Mouse (Mus musculus) layer of hippocampus, adult 9-11 months (tissue): Measurements from ENCODE around the gene 2700097O09Rik.
"Not testable (repeated sequence)": the region's sequence is repeated elsewhere in the genome, so short reads cannot be mapped to it uniquely, and the experiment has no call there.

Source experiments
- DNase-seq: peaks from one replicate; pipeline ENCODE4 v3.0.0; 2022

Gene 2700097O09Rik

DNA sequence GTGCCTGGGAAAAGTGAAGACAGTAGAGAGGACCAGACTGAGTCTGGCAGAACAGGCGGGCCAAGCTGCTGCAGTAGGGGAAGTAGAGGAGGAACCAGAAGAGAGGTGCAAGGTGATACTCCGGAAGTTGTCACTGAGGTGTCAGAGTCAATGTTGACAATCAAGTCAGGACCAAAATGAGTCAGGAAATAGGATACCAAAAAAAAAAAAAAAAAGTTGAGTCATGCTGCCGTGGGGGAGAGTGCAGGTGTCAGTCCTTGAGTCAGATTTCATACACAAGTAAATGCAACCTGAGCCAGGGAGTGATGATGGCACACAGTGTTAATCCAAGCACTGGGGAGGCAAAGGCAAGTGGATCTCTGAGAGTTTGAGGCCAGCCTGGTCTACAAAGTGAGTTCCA, 52.8 kb downstream of the 2700097O09Rik start:
- no peak for DNase-seq

DNA sequence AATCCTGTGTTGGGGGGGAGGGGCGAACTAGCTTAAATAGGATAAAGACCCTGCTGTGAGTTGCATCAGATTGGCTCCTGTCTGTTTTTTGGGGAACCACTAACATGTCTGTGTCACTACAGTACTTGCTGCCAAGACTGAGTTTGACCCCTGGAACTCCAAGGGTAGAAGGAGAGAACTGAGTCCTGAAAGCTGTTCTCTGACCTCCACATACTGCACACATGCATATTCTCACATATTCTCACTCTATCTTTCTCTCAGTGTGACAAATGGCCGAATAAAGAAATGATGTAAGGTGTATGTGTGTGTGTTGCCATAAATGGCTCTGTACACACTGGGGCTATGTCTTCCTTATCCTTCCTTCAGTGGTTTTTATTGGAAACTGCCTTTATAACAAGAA, 56.6 kb downstream of the 2700097O09Rik start:
- no peak for DNase-seq

DNA sequence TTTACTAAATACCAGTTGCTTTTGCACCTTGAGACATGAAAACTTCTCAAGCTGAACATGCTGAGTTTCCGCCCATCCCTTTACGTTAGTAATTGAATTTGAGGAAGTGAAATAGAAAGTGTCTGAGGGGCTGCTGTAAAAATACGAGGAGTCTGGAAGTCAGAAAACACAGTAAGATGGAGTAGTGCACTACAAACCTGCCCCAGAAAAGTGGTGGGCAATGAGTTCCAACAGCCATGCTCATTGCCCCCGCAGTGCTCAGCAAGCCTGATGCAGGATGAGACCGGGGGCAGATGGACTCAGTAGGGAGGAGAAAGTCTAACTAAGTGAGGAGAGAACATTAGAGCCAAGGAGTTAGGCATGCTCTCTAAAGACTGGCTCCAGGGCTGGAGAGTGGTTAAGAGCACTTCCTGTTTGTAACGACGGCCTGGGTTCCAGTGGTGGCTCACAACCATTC, 60.5 kb downstream of the 2700097O09Rik start:
- no peak for DNase-seq

DNA sequence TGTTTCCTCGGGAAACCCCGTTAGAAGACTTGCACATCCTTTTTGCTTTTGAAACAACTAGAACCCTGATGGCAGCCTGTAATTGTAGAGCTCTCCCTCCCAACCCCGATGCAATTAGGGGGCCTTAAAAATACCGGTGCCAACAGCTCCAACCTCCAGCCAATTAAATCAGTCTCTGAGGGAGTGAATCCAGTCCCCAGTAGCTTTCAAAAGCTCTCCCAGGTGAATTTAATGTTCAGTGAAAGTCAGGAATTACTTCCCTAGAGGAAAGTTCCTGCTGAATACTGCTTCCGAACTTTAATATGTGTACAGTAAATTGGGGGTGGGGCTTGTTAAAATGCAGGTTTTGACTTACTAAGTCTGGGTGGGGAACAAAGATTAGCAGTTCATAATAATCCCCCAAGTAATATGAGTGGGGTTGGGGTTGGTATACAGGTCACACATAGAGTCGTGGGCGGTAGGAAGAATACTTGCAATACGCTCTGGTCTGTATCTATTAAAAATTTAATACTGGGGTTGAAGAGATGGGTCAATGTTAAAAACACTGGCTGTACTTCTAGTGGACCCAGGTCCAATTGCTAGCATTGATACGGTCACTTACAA, 62.7 kb downstream of the 2700097O09Rik start:
- no peak for DNase-seq

DNA sequence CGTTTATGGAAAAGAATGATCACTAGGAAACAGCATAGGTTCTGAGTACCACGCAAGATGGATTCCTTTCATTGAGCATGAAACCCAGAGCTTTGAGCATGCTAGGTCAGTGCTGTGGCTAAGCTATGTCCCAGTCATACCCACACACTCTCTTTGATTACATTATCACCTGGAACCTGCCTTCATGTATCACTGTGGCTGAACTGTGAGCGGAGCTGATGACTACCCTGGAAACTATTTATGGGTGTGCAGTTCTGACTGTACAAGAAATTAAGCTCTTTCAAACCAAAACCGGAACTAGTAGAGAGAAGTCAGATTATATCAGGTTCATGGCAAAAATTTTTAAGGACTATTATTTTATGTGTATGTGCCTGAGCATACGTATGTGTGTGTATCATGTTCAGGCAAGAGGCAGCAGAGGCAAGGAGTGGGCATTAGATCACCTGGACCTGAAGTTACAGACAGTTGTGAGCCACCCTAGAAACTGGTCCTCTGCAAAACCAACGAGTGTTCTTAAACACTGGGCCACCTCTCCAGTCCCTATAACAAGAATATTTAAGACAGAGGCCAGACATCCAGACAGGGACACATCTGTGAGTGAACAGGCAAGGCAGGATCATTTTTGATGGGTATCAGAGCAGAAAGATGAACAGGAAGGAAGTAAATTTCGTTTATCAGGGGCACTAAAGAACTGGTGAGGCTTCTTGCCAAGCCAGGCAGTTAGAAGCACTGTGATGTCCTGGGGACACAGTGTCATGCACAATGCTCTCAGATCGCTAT, 63.4 kb downstream of the 2700097O09Rik start:
- no peak for DNase-seq

DNA sequence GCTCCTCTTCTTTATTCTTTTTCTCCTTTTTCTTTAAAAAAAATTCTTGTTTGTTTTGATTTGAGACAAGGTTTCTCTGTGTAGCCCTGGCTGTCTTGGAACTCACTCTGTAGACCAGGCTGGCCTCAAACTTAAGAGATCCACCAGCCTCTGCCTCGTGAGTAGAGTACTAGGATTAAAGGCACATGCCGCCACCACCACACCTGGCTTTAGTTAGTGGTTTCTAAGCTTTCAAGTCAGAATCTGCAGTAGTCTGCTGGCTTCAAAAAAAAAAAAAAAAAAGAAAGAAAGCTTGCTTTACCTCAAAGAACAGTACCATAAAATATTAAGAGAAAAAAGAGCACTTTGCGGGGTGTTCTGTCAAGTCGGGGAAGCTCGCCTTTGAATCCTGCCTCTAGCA, 64.5 kb downstream of the 2700097O09Rik start:
- DNase-seq, result no peak

DNA sequence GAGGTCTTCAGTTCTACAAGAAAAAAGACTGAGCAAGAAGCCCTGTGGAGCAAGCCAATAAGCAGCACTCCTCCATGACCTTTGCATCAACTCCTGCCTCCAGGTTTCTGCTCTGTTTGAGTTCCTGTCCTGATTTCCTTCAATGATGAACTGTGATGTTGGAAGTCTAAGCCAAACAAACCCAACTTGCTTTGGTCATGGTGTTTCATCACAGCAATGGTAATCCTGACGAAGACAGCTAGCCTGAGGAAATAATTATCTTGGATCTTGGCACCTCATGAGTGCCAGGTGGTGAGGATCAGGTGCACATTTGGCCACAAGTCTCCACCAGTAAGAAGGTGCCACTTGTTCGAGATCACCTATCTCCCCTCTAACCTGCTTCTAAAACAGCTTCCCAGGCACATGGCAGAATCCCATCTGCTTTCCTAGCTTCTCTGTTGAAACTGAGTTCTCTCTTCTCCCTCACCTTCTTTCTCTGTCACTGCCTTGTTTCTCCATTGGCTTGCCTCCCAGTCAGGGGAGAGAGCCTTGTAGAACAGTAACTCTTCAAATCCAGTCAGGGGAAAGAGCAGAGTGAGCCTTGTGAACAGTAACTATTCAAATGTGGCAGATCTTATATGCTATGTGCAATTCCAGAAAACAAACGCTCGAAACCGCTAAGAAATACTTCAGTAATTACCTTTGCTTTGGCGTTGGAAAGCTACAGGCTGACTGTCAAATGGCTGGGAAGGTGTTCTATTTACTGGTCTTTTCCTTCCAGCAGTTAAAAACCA, 66.1 kb downstream of the 2700097O09Rik start, which contains the start of gene Baz1a:
Gene Baz1a, minus strand, starts transcription at position 723 of the 773 bp plus-strand sequence.
- DNase-seq, result no peak

DNA sequence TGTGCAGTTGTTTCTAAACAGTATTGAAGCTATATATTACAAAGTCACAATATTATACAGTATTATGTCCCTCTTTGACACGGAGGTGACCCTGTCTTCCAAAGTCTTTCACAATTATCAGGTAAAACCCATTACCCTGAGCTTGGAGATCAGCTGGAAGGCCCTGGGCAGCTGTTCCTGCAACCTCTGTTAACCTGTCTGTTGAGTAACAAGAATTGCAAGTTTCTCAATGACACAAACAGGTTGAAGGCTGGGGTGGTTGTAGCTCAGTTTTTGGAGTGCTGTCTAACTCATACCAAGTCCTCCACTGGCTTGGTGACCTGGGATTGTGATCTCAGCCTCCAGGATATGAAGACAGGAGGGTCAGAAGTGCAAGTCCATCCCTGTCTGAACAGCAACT, 66.9 kb downstream of the 2700097O09Rik start:
- no peak for DNase-seq

DNA sequence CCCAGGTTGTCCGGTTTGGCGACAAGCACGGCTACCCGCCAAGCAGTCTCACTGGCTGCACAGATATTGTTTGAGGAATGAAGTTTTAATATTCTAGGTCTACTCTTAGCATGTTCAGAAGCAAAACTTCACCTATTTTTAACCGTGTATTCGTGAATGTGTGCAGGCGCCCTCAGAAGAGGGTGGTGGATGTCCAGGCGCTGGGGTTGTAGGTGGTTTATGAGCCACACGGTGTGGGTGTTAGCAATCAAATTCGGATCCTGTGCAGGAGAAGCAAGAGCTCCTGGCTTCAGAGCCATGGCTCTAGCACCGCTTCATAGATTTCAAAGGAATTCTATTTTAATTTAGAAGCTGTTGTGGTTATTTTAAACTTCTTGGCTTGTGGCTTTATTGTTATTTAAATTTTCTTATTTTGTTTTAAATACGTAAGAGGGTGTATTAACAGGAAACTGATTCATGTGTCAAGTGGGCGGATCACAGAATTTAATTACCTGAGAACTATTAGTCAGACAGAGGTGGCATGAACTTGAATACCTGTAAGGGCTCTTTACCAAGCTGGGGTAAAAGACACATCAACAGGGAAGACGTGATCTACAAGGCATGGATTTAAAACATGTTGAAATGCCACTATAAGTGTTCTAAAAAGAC, 72.4 kb downstream of the 2700097O09Rik start:
- no peak for DNase-seq

DNA sequence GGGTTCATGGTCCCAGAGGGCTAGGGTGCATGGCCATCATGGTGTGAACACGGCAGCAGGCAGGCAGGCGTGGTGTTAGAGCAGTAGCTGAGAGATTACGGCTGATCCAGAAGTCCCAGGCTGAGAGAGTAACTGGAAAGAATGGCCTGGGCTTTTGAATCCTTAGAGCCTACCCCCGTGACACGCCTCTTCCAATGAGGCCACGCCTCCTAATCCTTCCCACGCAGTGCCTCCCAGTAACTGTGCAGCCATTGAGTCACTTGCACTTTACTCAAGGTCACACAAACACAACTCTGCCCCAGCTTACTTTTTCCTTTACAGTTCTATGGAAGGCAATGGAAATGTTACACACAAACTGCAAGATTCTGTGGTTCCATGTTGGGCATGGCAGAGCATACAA, 73.8 kb downstream of the 2700097O09Rik start:
- DNase-seq, result no peak

DNA sequence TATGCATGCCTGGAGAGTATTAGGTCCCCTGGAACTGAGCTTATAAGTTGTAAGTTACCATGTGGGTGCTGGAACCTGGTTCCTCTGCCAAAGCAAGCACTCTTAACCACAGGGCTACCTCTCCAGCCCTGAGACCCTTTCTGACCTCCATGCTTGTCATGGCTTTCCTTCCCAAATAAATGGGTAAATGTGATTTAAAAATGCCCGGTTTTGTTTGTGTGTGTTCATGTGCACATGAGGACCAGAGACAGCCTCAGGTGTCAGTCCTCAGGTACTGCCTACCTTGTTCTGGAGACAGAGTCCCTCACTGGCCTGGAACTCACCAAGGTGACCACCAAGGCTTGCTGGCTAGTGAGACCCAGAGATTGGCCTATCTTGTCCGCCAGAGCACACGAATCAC, 75.5 kb downstream of the 2700097O09Rik start:
- DNase-seq, result no peak

DNA sequence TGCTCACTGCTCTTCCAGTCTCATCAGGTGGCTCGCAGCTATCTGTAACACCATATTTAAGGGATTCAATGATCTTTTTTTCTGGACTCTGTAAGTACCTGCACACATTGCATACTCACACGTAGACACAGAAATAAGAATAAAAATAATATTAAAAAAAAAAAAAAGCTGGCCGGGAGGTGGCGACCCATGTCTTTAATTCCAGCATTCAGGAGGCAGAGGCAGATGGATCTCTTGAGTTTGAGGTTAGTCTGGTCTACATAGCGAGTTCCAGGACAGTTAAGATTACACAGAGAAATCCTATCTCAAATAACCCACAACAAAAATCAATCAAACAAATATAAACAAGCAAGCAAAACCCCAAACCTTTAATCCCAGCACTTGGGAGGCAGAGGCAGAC, 76.1 kb downstream of the 2700097O09Rik start:
- DNase-seq, result no peak

DNA sequence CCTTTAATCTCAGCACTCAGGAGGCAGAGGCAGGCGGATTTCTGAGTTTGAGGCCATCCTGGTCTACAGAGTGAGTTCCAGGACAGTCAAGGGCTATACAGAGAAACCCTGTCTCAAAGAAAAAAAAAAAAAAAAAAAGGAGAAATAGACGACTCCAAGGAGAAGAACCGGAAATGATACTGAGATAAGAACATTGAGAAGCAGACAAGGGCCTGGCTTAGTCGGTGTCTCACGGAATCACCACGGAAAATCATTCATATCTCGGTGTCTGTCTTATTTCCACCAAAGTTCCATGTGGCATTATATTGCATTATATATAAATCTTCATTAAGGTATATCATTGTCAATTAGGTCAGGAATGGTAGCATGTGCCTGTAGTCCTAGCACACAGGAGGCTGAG, 77.4 kb downstream of the 2700097O09Rik start:
- DNase-seq, result not testable (repeated sequence)

DNA sequence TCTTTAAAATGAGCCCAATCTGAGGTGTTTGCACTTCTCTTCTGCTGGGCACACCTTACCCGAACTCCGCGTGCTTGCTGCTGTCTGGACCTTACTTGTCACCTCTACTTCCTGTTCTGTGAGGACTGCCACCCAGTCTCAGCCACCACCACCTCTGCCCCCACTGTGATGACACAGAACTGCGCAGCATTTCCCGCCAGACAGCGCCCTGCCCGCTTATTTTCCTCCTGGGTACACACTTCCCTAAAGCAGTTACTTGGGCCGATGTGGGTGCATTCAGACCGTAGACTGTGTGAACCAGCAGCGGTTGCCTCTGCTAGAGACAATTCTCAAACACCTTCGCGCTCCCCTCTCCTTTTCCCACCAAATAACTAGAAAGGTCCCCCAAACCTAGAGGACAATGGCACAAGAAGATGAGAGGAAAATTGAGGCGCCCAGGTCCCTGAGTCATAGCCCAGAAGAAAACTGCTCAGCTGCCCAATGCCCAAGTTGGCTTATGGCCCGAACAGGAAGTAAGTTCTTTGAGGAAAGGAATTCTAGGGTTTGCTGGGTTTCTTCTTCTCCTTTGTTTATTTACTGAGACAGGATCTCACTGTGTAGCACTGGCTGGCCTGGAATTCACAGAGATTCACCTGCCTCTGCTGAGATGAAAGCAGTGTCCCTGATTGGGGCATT, 80.8 kb downstream of the 2700097O09Rik start:
- peak; percentile 63 for DNase-seq

DNA sequence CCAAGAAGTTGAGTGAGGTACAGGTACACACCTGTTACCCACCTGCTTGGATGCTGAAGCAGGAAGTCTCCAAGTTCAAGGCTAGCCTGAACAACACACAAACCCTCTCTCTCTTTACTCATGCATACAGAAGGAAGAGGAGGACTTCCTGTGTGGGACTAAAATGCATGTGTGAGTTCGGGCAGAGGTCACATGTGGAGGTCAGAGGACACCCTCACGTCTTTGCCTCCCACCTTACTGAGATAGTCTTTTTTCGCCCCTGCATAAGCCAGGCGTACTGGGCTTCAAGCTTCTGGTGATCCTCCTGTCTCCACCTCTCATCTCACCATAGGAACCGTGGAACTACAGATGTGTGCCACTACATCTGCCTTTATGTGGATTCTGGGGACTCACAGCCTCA, 81.5 kb downstream of the 2700097O09Rik start:
- DNase-seq, result no peak

DNA sequence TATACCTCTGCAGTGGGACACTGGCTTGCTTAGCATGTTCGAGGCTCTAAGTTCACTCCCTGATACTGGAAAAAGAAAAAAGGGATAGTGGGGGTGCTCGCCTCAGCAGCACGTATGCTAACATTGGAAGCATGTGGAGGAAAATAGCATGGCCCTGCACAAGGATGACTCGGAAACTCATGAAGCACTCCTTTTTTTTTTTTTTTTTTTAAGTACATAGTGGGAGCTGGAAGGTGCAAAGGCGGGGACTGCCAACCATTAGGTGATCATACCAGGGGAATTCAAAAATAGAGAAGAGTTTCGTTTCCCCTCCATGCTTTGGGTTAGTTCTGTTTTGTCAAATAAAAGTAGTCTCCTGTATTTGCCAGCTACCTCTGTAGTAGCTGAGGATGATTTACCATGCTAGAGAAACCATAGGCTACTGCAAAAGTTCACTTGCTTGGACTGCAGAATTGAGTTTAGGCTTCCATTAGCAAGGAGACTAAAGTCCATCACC, 82.9 kb downstream of the 2700097O09Rik start:
- no peak for DNase-seq

DNA sequence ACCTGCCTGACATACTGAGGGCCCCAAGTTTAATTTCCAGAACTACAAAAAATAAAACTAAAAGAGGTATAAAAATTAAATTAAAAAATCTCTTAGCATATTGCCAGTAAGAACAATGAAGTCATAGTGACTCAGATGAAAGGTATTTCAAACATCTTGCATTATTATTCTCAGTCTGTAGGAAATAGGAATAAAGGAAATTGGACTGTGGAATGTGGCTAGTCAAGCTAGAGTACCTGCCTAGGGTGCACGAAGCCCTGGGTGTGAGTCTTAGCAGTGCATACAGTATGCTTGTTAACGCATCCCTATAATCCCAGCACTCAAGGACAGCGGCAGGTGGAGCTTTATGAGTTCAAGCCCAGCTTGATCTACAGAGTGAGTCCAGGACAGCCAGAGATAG, 83.9 kb downstream of the 2700097O09Rik start:
- no peak for DNase-seq
